In the genomic region with DNA sequence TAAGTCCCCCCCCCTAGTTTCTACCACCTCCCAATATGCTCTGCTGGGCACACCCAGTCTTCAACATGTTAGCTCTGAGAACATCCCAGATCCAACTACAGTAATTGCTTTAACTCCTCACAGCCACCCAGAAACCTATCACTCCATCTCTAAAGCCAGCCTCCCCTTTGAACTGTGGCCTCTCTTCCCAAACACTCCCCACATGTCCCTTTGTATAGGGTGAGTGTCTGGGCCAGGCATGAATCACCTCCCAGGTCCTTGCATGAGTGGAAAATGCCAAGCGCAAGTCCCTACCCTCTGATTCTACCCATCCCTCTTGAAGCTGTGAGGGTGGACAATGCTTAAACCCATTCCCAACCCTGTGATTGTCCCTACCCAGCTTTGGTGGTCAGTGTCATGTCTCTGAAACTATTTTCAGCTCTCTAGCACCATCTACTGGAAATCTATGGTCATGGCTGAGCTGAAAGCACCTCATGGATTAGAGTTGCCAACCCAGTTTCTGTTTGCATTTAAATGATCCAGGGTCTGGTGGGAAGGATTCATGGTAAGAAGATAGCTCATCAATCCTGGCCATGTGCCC, we compare ENCODE assay signal across 8 mouse cellular contexts.
A peak's percentile ranks its signal among the peaks of the same experiment; 100 is the strongest.
DNase-seq lines count a peak whose midpoint lies in the region; ATAC-seq and TF ChIP-seq lines count a peak whose summit lies in the region.

No protein-coding gene starts in this region.

- H3K36me3 ChIP-seq in heart, embryonic 11.5 days (ENCODE audit: control insufficient read depth, insufficient read depth, low read length) = no peaks in the 10 kb centered on the region
- H3K36me3 ChIP-seq in embryonic facial prominence, embryonic 14.5 days (ENCODE audit: control insufficient read depth, insufficient read depth, low read length) = no peaks in the 10 kb centered on the region
- H3K36me3 ChIP-seq in hindbrain, postnatal 0 days (ENCODE audit: insufficient read depth, low read length) = no peaks in the 10 kb centered on the region

- intact Hi-C loops in left cerebral cortex, postnatal 4 days (cut with DNase I) = loop anchor here (5.0 kb wide), 1 partner anchor 1386 kb away; no protein-coding TSS in a partner anchor

- no peak overlapping the region for H3K4me2 ChIP-seq in heart, embryonic 11.5 days
- H3K4me2 ChIP-seq in embryonic facial prominence, embryonic 14.5 days (ENCODE audit: low read depth, low read length) = no peak overlapping the region
- no peak overlapping the region for H3K4me2 ChIP-seq in hindbrain, postnatal 0 days (ENCODE audit: low read depth, low read length)

- no peak overlapping the region for H3K27ac ChIP-seq in heart, embryonic 11.5 days (ENCODE audit: low read depth, low read length)
- no peak overlapping the region for H3K27ac ChIP-seq in embryonic facial prominence, embryonic 14.5 days (replicated peaks; ENCODE audit: low read depth, low read length)
- no peak overlapping the region for H3K27ac ChIP-seq in hindbrain, postnatal 0 days

- no peaks in the 10 kb centered on the region for H3K27me3 ChIP-seq in heart, embryonic 11.5 days (ENCODE audit: control insufficient read depth, insufficient read depth, low read length)
- H3K27me3 ChIP-seq in embryonic facial prominence, embryonic 14.5 days (replicated peaks; ENCODE audit: control insufficient read depth, insufficient read depth, low read length) = no peaks in the 10 kb centered on the region
- no peaks in the 10 kb centered on the region for H3K27me3 ChIP-seq in hindbrain, postnatal 0 days (ENCODE audit: insufficient read depth, low read length)

- no peaks in the 10 kb centered on the region for H3K9me3 ChIP-seq in heart, embryonic 11.5 days (replicated peaks; ENCODE audit: control insufficient read depth, low read length)
- no peaks in the 10 kb centered on the region for H3K9me3 ChIP-seq in embryonic facial prominence, embryonic 14.5 days (ENCODE audit: control insufficient read depth, low read length)
- H3K9me3 ChIP-seq in hindbrain, postnatal 0 days (ENCODE audit: low read length) = no peaks in the 10 kb centered on the region

- H3K4me3 ChIP-seq in heart, embryonic 11.5 days (ENCODE audit: low read depth, low read length) = no peak overlapping the region
- no peak overlapping the region for H3K4me3 ChIP-seq in embryonic facial prominence, embryonic 14.5 days (ENCODE audit: low read depth, low read length)
- no peak overlapping the region for H3K4me3 ChIP-seq in hindbrain, postnatal 0 days (ENCODE audit: low read length)

- 60% methylated on average over 1 of the region's 1 CpGs for WGBS in heart, embryonic 11.5 days (ENCODE audit: insufficient replicate concordance)
- 86% methylated on average over 1 of the region's 1 CpGs for WGBS in embryonic facial prominence, embryonic 14.5 days
- 83% methylated on average over 1 of the region's 1 CpGs for WGBS in hindbrain, postnatal 0 days

- peak; percentile 91 for TF ChIP-seq CTCF in hindbrain, postnatal 0 days (IDR thresholded peaks at IDR 0.05; ENCODE audit: low read depth)

- H3K9ac ChIP-seq in heart, embryonic 11.5 days (ENCODE audit: low read depth, low read length) = no peak overlapping the region
- no peak overlapping the region for H3K9ac ChIP-seq in embryonic facial prominence, embryonic 14.5 days (ENCODE audit: low read depth, low read length)
- no peak overlapping the region for H3K9ac ChIP-seq in hindbrain, postnatal 0 days (replicated peaks; ENCODE audit: low read length)

- no peak for ATAC-seq in heart, embryonic 11.5 days (replicated peaks; ENCODE audit: insufficient number of reproducible peaks, low FRiP score, low TSS enrichment)
- ATAC-seq in embryonic facial prominence, embryonic 14.5 days (ENCODE audit: low read depth) = peak; percentile 10; the same call in 1 of the 2 replicates
- peak; percentile 77 for ATAC-seq in hindbrain, postnatal 0 days
- 0 out of 2 replicates have a peak, but pooled peaks have one; percentile 43 for ATAC-seq in monocyte, adult 5-6 weeks (replicated peaks; ENCODE audit: insufficient number of reproducible peaks, low FRiP score, low TSS enrichment, poor library complexity, severe bottlenecking)

- peak; percentile 18 to 58 for DNase-seq in heart, adult 18-20 months
- peak; percentile 44 for DNase-seq in R1 (ENCODE audit: low read depth, low spot score)
- peak; percentile 63 for DNase-seq in embryonic facial prominence, embryonic 14.5 days (ENCODE audit: low spot score)
- peak; percentile 90 for DNase-seq in hindbrain, postnatal 0 days (ENCODE audit: low spot score)
- peak; percentile 35 for DNase-seq in left cerebral cortex, postnatal 4 days
- DNase-seq in natural killer cell, adult 2 months (ENCODE audit: low spot score in 2 of 2) = no peak

- no peaks in the 10 kb centered on the region for H3K4me1 ChIP-seq in heart, embryonic 11.5 days (ENCODE audit: control insufficient read depth, insufficient read depth, low read length)
- H3K4me1 ChIP-seq in embryonic facial prominence, embryonic 14.5 days (ENCODE audit: control insufficient read depth, insufficient read depth, low read length) = 0 out of 2 replicates have a peak, but pooled peaks cover 4% of the 10 kb centered on the region
- H3K4me1 ChIP-seq in hindbrain, postnatal 0 days (ENCODE audit: insufficient read depth, low read length) = no peaks in the 10 kb centered on the region

Comparison
In these comparisons a context has a peak if more than half of its experiments do, and no peak if none do; other contexts are left out.
1. DNase-seq: peak in heart, adult 18-20 months (2 of 2), R1 (single experiment), embryonic facial prominence, embryonic 14.5 days (single experiment), hindbrain, postnatal 0 days (single experiment) and left cerebral cortex, postnatal 4 days (single experiment); none in natural killer cell, adult 2 months (0 of 2).